Mouse (Mus musculus) CH12.LX (cell line): ENCODE results near the gene Hpse. TPM values are rescaled to one million over a fixed set of nuclear protein-coding genes. Genes with fewer than 3 reads are reported as not detected.

Experiments
- DNase-seq: peaks from one replicate; pipeline ENCODE4 v3.0.0-alpha.2; 2013; ENCODE audit errors: extremely low read depth
- H3K27ac ChIP-seq: 2 replicates; pipeline ENCODE4 v1.5.1; 2012; ENCODE audit warnings: low read depth, mild to moderate bottlenecking, control low read depth, moderate library complexity; ENCODE audit not compliant: insufficient read depth
- H3K27me3 ChIP-seq: replicated peaks from 2 replicates; pipeline ENCODE3; 2012; ENCODE audit warnings: inconsistent platforms
- H3K36me3 ChIP-seq, 2 experiments: replicated peaks in 1 of 2; 2 replicates each; pipeline versions ENCODE3 to v1.6.1; 2012; ENCODE audit warnings: inconsistent platforms in 1 of 2, low read length in 1 of 2, mild to moderate bottlenecking in 1 of 2, mixed read lengths in 1 of 2, moderate library complexity in 1 of 2; ENCODE audit not compliant: control insufficient read depth in 1 of 2, insufficient read depth in 1 of 2
- H3K4me1 ChIP-seq, 2 experiments: 2 replicates each; pipeline ENCODE4 v1.6.1; 2012; ENCODE audit warnings: inconsistent platforms in 1 of 2, moderate library complexity in 1 of 2; ENCODE audit not compliant: insufficient read depth in 2 of 2, control insufficient read depth in 1 of 2
- H3K4me2 ChIP-seq: 2 replicates; pipeline ENCODE4 v1.6.1; 2012; ENCODE audit warnings: low read depth, mild to moderate bottlenecking, control low read depth; ENCODE audit not compliant: poor library complexity, insufficient read depth, severe bottlenecking
- H3K4me3 ChIP-seq, 3 experiments: fragments of 150-350 bp in 1 of 3; sonication (generic) in 1 of 3; replicated peaks in 1 of 3; 2 replicates each; pipeline versions ENCODE3 to v1.5.1; 2011 to 2012; ENCODE audit warnings: low read depth in 2 of 3, low read length in 2 of 3, mild to moderate bottlenecking in 2 of 3, moderate library complexity in 2 of 3, control low read depth in 1 of 3, improper control_type of control experiment in 1 of 3, inconsistent platforms in 1 of 3, mixed read lengths in 1 of 3; ENCODE audit not compliant: poor library complexity in 1 of 3
- H3K79me2 ChIP-seq: replicated peaks from 2 replicates; pipeline ENCODE4 v1.6.1; 2012; ENCODE audit warnings: mild to moderate bottlenecking, moderate library complexity; ENCODE audit not compliant: control insufficient read depth, poor library complexity, insufficient read depth, severe bottlenecking; ENCODE audit errors: extremely low read depth
- H3K9ac ChIP-seq: 2 replicates; pipeline ENCODE4 v1.6.1; 2012; ENCODE audit warnings: low read depth, mild to moderate bottlenecking, control low read depth, moderate library complexity; ENCODE audit not compliant: insufficient read depth
- H3K9me3 ChIP-seq: replicated peaks from 2 replicates; pipeline ENCODE3; 2012; ENCODE audit warnings: low read length, inconsistent platforms, mixed read lengths
- CHD1 ChIP-seq: IDR thresholded peaks from 2 replicates; pipeline ENCODE4 v1.6.1; 2012; ENCODE audit warnings: low read depth, low read length, improper control_type of control experiment, inconsistent platforms
- CHD2 ChIP-seq: IDR thresholded peaks from 2 replicates; pipeline ENCODE4 v1.6.1; 2011; ENCODE audit warnings: low read length, improper control_type of control experiment
- CTCF ChIP-seq, 2 experiments: IDR thresholded peaks in 1 of 2; conservative IDR thresholded peaks in 1 of 2; 2 replicates each; pipeline ENCODE4 v1.5.1; 2011 to 2012; ENCODE audit warnings: low read depth in 2 of 2, low read length in 2 of 2, improper control_type of control experiment in 1 of 2, inconsistent platforms in 1 of 2, mild to moderate bottlenecking in 1 of 2, moderate library complexity in 1 of 2
- ELF1 ChIP-seq: IDR thresholded peaks from 2 replicates; pipeline ENCODE4 v1.6.1; 2014; ENCODE audit warnings: low read depth, mild to moderate bottlenecking, inconsistent platforms, low read length, improper control_type of control experiment
- JUN ChIP-seq: IDR thresholded peaks from 2 replicates; pipeline ENCODE4 v1.6.1; 2011; ENCODE audit warnings: low read depth, mild to moderate bottlenecking, low read length, improper control_type of control experiment, moderate library complexity; ENCODE audit not compliant: insufficient read depth
- JUND ChIP-seq: conservative IDR thresholded peaks from 2 replicates; pipeline ENCODE4 v1.6.1; 2011; ENCODE audit warnings: low read depth, low read length, improper control_type of control experiment
- MAFK ChIP-seq: IDR thresholded peaks from 2 replicates; pipeline ENCODE4 v1.6.1; 2011; ENCODE audit warnings: low read length, improper control_type of control experiment; ENCODE audit not compliant: insufficient replicate concordance
- MXI1 ChIP-seq: IDR thresholded peaks from 2 replicates; pipeline ENCODE4 v1.6.1; 2011; ENCODE audit warnings: mild to moderate bottlenecking, low read depth, low read length, improper control_type of control experiment
- NELFE ChIP-seq: IDR thresholded peaks from 2 replicates; pipeline ENCODE4 v1.6.1; 2011; ENCODE audit warnings: low read depth, low read length, improper control_type of control experiment
- PAX5 ChIP-seq: IDR thresholded peaks from 2 replicates; pipeline ENCODE4 v1.6.1; 2012; ENCODE audit warnings: low read length, inconsistent platforms, mixed read lengths
- POLR2AphosphoS2 ChIP-seq: IDR thresholded peaks from 2 replicates; pipeline ENCODE4 v1.6.1; 2011; ENCODE audit warnings: low read depth, low read length, improper control_type of control experiment
- RAD21 ChIP-seq: IDR thresholded peaks from 2 replicates; pipeline ENCODE4 v1.6.1; 2011; ENCODE audit warnings: low read depth, mild to moderate bottlenecking, low read length, improper control_type of control experiment, moderate library complexity
- RCOR1 ChIP-seq: conservative IDR thresholded peaks from 2 replicates; pipeline ENCODE4 v1.6.1; 2012; ENCODE audit warnings: low read depth, mild to moderate bottlenecking, inconsistent platforms, low read length, improper control_type of control experiment
- SMC3 ChIP-seq: IDR thresholded peaks from 2 replicates; pipeline ENCODE4 v1.6.1; 2011; ENCODE audit warnings: low read depth, low read length, improper control_type of control experiment
- ZC3H11A ChIP-seq: IDR thresholded peaks from 2 replicates; pipeline ENCODE4 v1.6.1; 2012; ENCODE audit warnings: low read depth, mild to moderate bottlenecking, inconsistent platforms, low read length, improper control_type of control experiment
- ZKSCAN1 ChIP-seq: IDR thresholded peaks from 2 replicates; pipeline ENCODE4 v1.6.1; 2012; ENCODE audit warnings: low read depth, inconsistent platforms, low read length, improper control_type of control experiment, borderline replicate concordance
- ZMIZ1 ChIP-seq: IDR thresholded peaks from 2 replicates; pipeline ENCODE4 v1.6.1; 2012; ENCODE audit warnings: low read depth, mild to moderate bottlenecking, inconsistent platforms, low read length, improper control_type of control experiment
- ZNF384 ChIP-seq: IDR thresholded peaks from 2 replicates; pipeline ENCODE4 v1.6.1; 2012; ENCODE audit warnings: low read depth, low read length, improper control_type of control experiment, inconsistent platforms
- dilution Hi-C: fragments of 300-500 bp; cut with MboI; formaldehyde crosslinking; loops from 2 replicates; pipeline ENCODE4 v1.14.3; 2020; ENCODE audit warnings: low sequenced_read_pairs; ENCODE audit not compliant: extremely low pct_unique_long_range_greater_than_20kb, extremely low pct_ligation_motif_present
- in situ Hi-C: fragments of 300-500 bp; cut with MboI; formaldehyde crosslinking; loops from 3 replicates; pipeline ENCODE4 v1.14.3; 2019; ENCODE audit warnings: low sequenced_read_pairs, low pct_ligation_motif_present, low pct_unique_long_range_greater_than_20kb, mixed read lengths
- polyA plus RNA-seq: library from polyadenylated mRNA; unstranded; fragments of >175 nt; gene quantifications from 2 replicates; pipeline ENCODE4 v1.2.1, GENCODE M21; 2012; ENCODE audit warnings: low read depth; ENCODE audit not compliant: insufficient read length
- total RNA-seq, 2 experiments: library from RNA; depleted of rRNA; stranded (reverse); fragments of 300-350 nt in 1 of 2; fragments of >200 nt in 1 of 2; gene quantifications; 2 replicates each; pipeline ENCODE4 v1.2.3; 2012 to 2014

Gene Hpse
- total and polyA plus RNA-seq, 3 experiments, result 3.3 to 9.5 (median 3.8) TPM

- peaks cover 0 to 12% of the 10 kb centered on the region in 2 experiments; a peak in 3 of 4 replicates for H3K4me1 ChIP-seq
- H3K9ac ChIP-seq, result no peak overlapping the region
- no peaks in the 10 kb centered on the region for H3K79me2 ChIP-seq
- peaks cover 0 to 2% of the 10 kb centered on the region in 2 experiments for H3K36me3 ChIP-seq
- H3K4me3 ChIP-seq, result no peak overlapping the region
- no peaks in the 10 kb centered on the region for H3K27me3 ChIP-seq
- peak; percentile 28 for DNase-seq
- H3K4me2 ChIP-seq, result no peak overlapping the region
- H3K27ac ChIP-seq, result no peak overlapping the region
- in situ Hi-C loops (loop anchor here (10.0 kb wide), 1 partner anchor 211 kb away; no protein-coding TSS in a partner anchor), dilution Hi-C loops (no loop called here)
- TF ChIP-seq SMC3 (peak; percentile 52), ZKSCAN1 (no peak), MAFK (no peak), CTCF (conservative IDR thresholded peaks at IDR 0.05 in 1 of 2, IDR thresholded peaks at IDR 0.05 in 1 of 2; ENCODE audit: low read depth in 2 of 2, low read length in 2 of 2) (peak; percentile 32 to 60; a peak in 3 of 4 replicates), POLR2AphosphoS2 (no peak), RAD21 (peak; percentile 47)
- no peaks in the 10 kb centered on the region for H3K9me3 ChIP-seq
These were observed 15.2 kb downstream of the Hpse start for GRCm38 (mm10) chr5:100704272-100704671.

- no peaks in the 10 kb centered on the region for H3K9me3 ChIP-seq
- TF ChIP-seq RAD21 (no peak), CHD1 (no peak)
- no peak overlapping the region for H3K27ac ChIP-seq
- no peak overlapping the region for H3K4me3 ChIP-seq
- H3K9ac ChIP-seq, result no peak overlapping the region
- H3K4me2 ChIP-seq, result no peak overlapping the region
- no peaks in the 10 kb centered on the region for H3K27me3 ChIP-seq
- peaks cover 0 to 16% of the 10 kb centered on the region in 2 experiments; a peak in 3 of 4 replicates for H3K4me1 ChIP-seq
- no peak for DNase-seq
- dilution Hi-C loops, result no loop called here
- no peaks in the 10 kb centered on the region for H3K79me2 ChIP-seq
- peaks cover 0 to 2% of the 10 kb centered on the region in 2 experiments for H3K36me3 ChIP-seq
- in situ Hi-C loops, result loop anchor here (10.0 kb wide), 1 partner anchor 212 kb away; no protein-coding TSS in a partner anchor
These were observed 17.2 kb downstream of the Hpse start for GRCm38 (mm10) chr5:100702325-100702724.

GRCm38 (mm10) chr5:100700861-100701620 lies 18.5 kb downstream of the Hpse start:
- Histone ChIP-seq H3K36me3 (peaks cover 0 to 2% of the 10 kb centered on the region in 2 experiments), H3K27ac (no peak overlapping the region), H3K9me3 (no peaks in the 10 kb centered on the region), H3K4me2 (no peak overlapping the region), H3K4me1 (peaks cover 0 to 6% of the 10 kb centered on the region in 2 experiments; a peak in 2 of 4 replicates), H3K4me3 (no peak overlapping the region), H3K27me3 (no peaks in the 10 kb centered on the region), H3K9ac (no peak overlapping the region), H3K79me2 (no peaks in the 10 kb centered on the region)
- in situ Hi-C loops, result loop anchor here (10.0 kb wide), 1 partner anchor 214 kb away; no protein-coding TSS in a partner anchor
- DNase-seq, result no peak
- dilution Hi-C loops, result no loop called here
- no peak for TF ChIP-seq CHD2
- TF ChIP-seq PAX5, result no peak
- TF ChIP-seq SMC3, result no peak
- TF ChIP-seq JUN, result no peak
- no peak for TF ChIP-seq NELFE
- TF ChIP-seq ZNF384, result no peak
- TF ChIP-seq ELF1, result no peak
- TF ChIP-seq ZMIZ1, result no peak
- no peak for TF ChIP-seq ZC3H11A
- no peak for TF ChIP-seq JUND
- TF ChIP-seq RCOR1, result no peak
- TF ChIP-seq MAFK, result no peak
- no peak for TF ChIP-seq MXI1
- no peak for TF ChIP-seq ZKSCAN1
